Mouse (Mus musculus): ENCODE data around the gene Spns3.
A peak's percentile ranks its signal among the peaks of the same experiment; 100 is the strongest.
"Not testable (repeated sequence)": the region's sequence is repeated elsewhere in the genome, so short reads cannot be mapped to it uniquely, and the experiment has no call there.

Spns3 gene

GRCm38 (mm10) chr11:72558155-72558554 lies 7.8 kb upstream of the Spns3 start:
- no peak for DNase-seq (ENCODE audit: low read depth, low spot score)

- no peak for DNase-seq (ENCODE audit: low read depth, low spot score)
These were observed 6.6 kb upstream of the Spns3 start for GRCm38 (mm10) chr11:72556953-72557352.

- DNase-seq (ENCODE audit: low read depth, low spot score), result no peak
These were observed 6.2 kb upstream of the Spns3 start for GRCm38 (mm10) chr11:72556470-72556869.

- no peak for DNase-seq (ENCODE audit: low read depth, low spot score)
These were observed 1.3 kb upstream of the Spns3 start for GRCm38 (mm10) chr11:72551531-72552105.

- DNase-seq (ENCODE audit: low read depth, low spot score), result no peak
These were observed 3.1 kb downstream of the Spns3 start for GRCm38 (mm10) chr11:72547181-72547580.

- DNase-seq (ENCODE audit: low read depth, low spot score), result no peak
These were observed 5.6 kb downstream of the Spns3 start for GRCm38 (mm10) chr11:72544716-72545115.

GRCm38 (mm10) chr11:72543692-72544091 lies 6.6 kb downstream of the Spns3 start:
- not testable (repeated sequence) for DNase-seq (ENCODE audit: low read depth, low spot score)

GRCm38 (mm10) chr11:72542586-72542985 lies 7.7 kb downstream of the Spns3 start:
- DNase-seq (ENCODE audit: low read depth, low spot score), result no peak

- DNase-seq (ENCODE audit: low read depth, low spot score), result peak; percentile 89
These were observed 8.4 kb downstream of the Spns3 start for GRCm38 (mm10) chr11:72541928-72542327.

GRCm38 (mm10) chr11:72540437-72540836 lies 9.9 kb downstream of the Spns3 start:
- no peak for DNase-seq (ENCODE audit: low read depth, low spot score)

- no peak for DNase-seq (ENCODE audit: low read depth, low spot score)
These were observed 11.5 kb downstream of the Spns3 start for GRCm38 (mm10) chr11:72538811-72539210.

- DNase-seq (ENCODE audit: low read depth, low spot score), result peak; percentile 88
These were observed 12.1 kb downstream of the Spns3 start for GRCm38 (mm10) chr11:72538037-72538755.

GRCm38 (mm10) chr11:72537503-72537902 lies 12.8 kb downstream of the Spns3 start:
- no peak for DNase-seq (ENCODE audit: low read depth, low spot score)

GRCm38 (mm10) chr11:72535519-72535918 lies 14.8 kb downstream of the Spns3 start:
- peak; percentile 78 for DNase-seq (ENCODE audit: low read depth, low spot score)

GRCm38 (mm10) chr11:72532890-72533289 lies 17.4 kb downstream of the Spns3 start:
- no peak for DNase-seq (ENCODE audit: low read depth, low spot score)

GRCm38 (mm10) chr11:72531632-72532031 lies 18.7 kb downstream of the Spns3 start:
- no peak for DNase-seq (ENCODE audit: low read depth, low spot score)

- DNase-seq (ENCODE audit: low read depth, low spot score), result no peak
These were observed 19.2 kb downstream of the Spns3 start for GRCm38 (mm10) chr11:72531144-72531543.

GRCm38 (mm10) chr11:72526190-72526589 lies 24.1 kb downstream of the Spns3 start:
- no peak for DNase-seq (ENCODE audit: low read depth, low spot score)

- no peak for DNase-seq (ENCODE audit: low read depth, low spot score)
These were observed 26.6 kb downstream of the Spns3 start for GRCm38 (mm10) chr11:72523711-72524110.

GRCm38 (mm10) chr11:72522616-72523041 lies 27.7 kb downstream of the Spns3 start:
- DNase-seq (ENCODE audit: low read depth, low spot score), result no peak

GRCm38 (mm10) chr11:72521598-72522541 lies 28.4 kb downstream of the Spns3 start:
- DNase-seq (ENCODE audit: low read depth, low spot score), result no peak

GRCm38 (mm10) chr11:72519895-72520294 lies 30.4 kb downstream of the Spns3 start:
- DNase-seq (ENCODE audit: low read depth, low spot score), result no peak
